Mouse (Mus musculus) neural tube, embryonic 11.5 days (tissue): ENCODE data around the gene Atp5g3. TPM values are rescaled to one million over a fixed set of nuclear protein-coding genes. Genes with fewer than 3 reads are reported as not detected.
A peak's percentile ranks its signal among the peaks of the same experiment; 100 is the strongest.

ENCODE experiments used
- ATAC-seq: fragments of 200-750 bp; cut with Nextera tagmentation; 2 replicates; pipeline ENCODE4 v1.8.0; 2017; ENCODE audit warnings: moderate number of reproducible peaks, mild to moderate bottlenecking, moderate TSS enrichment, moderate library complexity; ENCODE audit not compliant: insufficient read depth, low FRiP score, low TSS enrichment
- DNase-seq: peaks from one replicate; pipeline ENCODE4 v3.0.0-alpha.2; 2015; ENCODE audit warnings: low spot score
- H3K27ac ChIP-seq: fragments of 300-500 bp; sonication (generic); 2 replicates; pipeline ENCODE4 v1.5.1; 2014; ENCODE audit warnings: low read depth, mild to moderate bottlenecking, low read length
- H3K27me3 ChIP-seq: fragments of 300-500 bp; sonication (generic); 2 replicates; pipeline ENCODE4 v1.6.1; 2014; ENCODE audit warnings: mild to moderate bottlenecking, low read length, mixed read lengths; ENCODE audit not compliant: control insufficient read depth, insufficient read depth
- H3K36me3 ChIP-seq: fragments of 300-500 bp; sonication (generic); 2 replicates; pipeline ENCODE4 v1.6.1; 2014; ENCODE audit warnings: mild to moderate bottlenecking, low read length, moderate library complexity, mixed read lengths; ENCODE audit not compliant: control insufficient read depth, insufficient read depth
- H3K4me1 ChIP-seq: fragments of 300-500 bp; sonication (generic); 2 replicates; pipeline ENCODE4 v1.6.1; 2014; ENCODE audit warnings: low read length, mixed read lengths; ENCODE audit not compliant: control insufficient read depth, insufficient read depth
- H3K4me2 ChIP-seq: fragments of 300-500 bp; sonication (generic); 2 replicates; pipeline ENCODE4 v1.6.1; 2014; ENCODE audit warnings: low read depth, mild to moderate bottlenecking, moderate library complexity
- H3K4me3 ChIP-seq: fragments of 300-500 bp; sonication (generic); 2 replicates; pipeline ENCODE4 v1.5.1; 2014; ENCODE audit warnings: low read depth, low read length
- H3K9ac ChIP-seq: fragments of 300-500 bp; sonication (generic); 2 replicates; pipeline ENCODE4 v1.6.1; 2014; ENCODE audit warnings: mild to moderate bottlenecking, low read length
- H3K9me3 ChIP-seq: fragments of 300-500 bp; sonication (generic); 2 replicates; pipeline ENCODE4 v1.6.1; 2016; ENCODE audit warnings: low read length; ENCODE audit not compliant: control insufficient read depth
- WGBS: fragments of 180-500 bp; shearing (Covaris S2); extraction: QIAGEN DNeasy Blood & Tissue Kit; methylation state at CpG from one replicate; pipeline ENCODE4 v1.1.7; 2014; 5-methylcytosine and 5-hydroxymethylcytosine counted together
- polyA plus RNA-seq: library from polyadenylated mRNA; unstranded; fragments of >200 nt; fragmentation: Nextera tagmentation; extraction: Ambion mirVana; gene quantifications from 2 replicates; pipeline ENCODE4 v1.2.1, GENCODE M21; 2014

The Atp5g3 gene
- polyA plus RNA-seq, 1 experiment from 2014 or later = 875 TPM

DNA sequence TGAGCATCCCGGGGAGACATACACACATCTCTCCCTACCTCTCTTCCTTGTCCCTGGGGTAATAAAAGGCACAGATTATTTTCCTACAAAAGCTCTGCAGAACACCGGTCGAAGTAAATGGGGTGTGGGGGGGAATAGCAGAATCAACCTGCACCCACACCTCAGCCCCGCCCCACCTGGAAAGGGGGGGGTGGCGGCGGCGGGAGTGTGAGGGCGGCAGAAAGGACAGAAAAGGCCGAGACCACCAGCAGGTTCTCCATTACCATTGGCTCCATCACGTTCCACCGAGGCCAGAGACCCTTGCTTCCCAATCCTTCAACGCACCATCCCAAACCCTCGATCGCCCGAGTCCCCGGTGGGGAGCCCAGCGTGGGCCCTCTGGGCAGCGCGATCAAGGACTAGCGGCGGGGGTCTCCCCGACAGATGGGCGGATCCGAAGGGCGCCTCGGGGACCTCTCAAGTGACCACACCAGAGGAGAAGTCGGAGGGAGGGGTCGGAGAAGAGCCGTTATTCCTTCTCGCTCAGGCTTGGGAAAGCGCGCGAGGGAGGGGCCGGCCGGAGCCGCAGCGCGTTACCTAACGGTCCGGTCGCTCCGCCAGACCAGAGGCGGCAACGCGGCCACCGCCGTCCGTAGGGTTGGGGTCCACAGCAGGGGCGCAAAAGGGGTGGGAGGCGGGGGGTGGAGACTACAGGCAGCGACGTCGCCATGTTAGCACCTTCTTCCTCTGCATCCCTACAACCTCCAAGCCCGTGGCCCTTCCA is 19.2 kb downstream of the Atp5g3 start:
- DNase-seq (no peak), ATAC-seq (peak; percentile 64)
- Histone ChIP-seq H3K27me3 (no peaks in the 10 kb centered on the region), H3K4me2 (peak overlapping the region; percentile 66), H3K9ac (peak overlapping the region; percentile 86), H3K9me3 (no peaks in the 10 kb centered on the region), H3K4me3 (peak overlapping the region; percentile 92), H3K27ac (peak overlapping the region; percentile 83), H3K4me1 (no peaks in the 10 kb centered on the region), H3K36me3 (no peaks in the 10 kb centered on the region)
- WGBS = under 1% methylated on average over 46 of the region's 54 CpGs

DNA sequence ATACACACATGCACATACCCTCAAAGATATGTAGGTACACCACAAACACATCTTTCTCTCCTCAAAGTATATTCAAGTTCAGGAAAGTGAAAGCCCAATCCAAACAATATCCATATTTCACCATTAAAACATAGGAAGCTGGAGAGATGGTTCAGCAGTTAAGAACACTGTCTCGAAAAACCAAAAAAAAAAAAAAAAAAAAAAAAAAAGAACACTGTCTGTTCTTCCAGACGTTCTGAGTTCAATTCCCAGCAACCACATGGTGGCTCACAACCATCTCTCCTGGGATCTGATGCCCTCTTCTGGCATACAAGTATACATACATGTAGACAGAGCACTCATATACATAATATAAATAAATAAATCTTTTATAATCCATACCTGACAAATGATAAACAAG is 25.1 kb downstream of the Atp5g3 start:
- DNase-seq = no peak

DNA sequence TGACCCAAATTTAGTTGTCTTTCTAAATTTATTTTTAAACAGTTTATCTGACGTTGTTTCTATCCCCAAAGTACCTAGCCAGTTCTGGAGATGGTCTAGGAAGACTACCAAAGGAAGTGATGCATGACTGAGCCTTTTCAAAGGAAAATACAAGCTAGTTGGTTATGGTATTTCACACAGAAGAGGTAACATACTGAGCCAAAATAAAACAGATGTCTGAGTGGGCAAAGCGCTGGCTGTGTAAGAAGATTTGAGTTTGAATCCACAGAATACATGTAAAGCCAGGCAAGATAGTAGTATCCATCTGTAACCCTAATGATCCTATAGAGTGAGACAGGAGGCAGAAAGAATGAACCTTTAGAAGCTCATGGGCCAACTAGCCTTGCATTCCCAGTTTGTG is 33.2 kb downstream of the Atp5g3 start:
- Histone ChIP-seq H3K9me3 (no peaks in the 10 kb centered on the region), H3K27me3 (no peaks in the 10 kb centered on the region), H3K4me1 (no peaks in the 10 kb centered on the region), H3K9ac (no peak overlapping the region), H3K27ac (no peak overlapping the region), H3K36me3 (no peaks in the 10 kb centered on the region), H3K4me3 (no peak overlapping the region), H3K4me2 (no peak overlapping the region)
- 95% methylated on average over 2 of the region's 2 CpGs for WGBS
- DNase-seq (no peak), ATAC-seq (no peak)

More for the DNA sequence above, 25.1 kb downstream of the Atp5g3 start:
- WGBS = 86% methylated on average over 2 of the region's 2 CpGs
- H3K4me3 ChIP-seq = no peak overlapping the region
- no peaks in the 10 kb centered on the region for H3K27me3 ChIP-seq
- no peaks in the 10 kb centered on the region for H3K4me1 ChIP-seq
- no peaks in the 10 kb centered on the region for H3K36me3 ChIP-seq
- no peak overlapping the region for H3K9ac ChIP-seq
- ATAC-seq = no peak
- no peaks in the 10 kb centered on the region for H3K9me3 ChIP-seq
- H3K4me2 ChIP-seq = no peak overlapping the region
- H3K27ac ChIP-seq = no peak overlapping the region

DNA sequence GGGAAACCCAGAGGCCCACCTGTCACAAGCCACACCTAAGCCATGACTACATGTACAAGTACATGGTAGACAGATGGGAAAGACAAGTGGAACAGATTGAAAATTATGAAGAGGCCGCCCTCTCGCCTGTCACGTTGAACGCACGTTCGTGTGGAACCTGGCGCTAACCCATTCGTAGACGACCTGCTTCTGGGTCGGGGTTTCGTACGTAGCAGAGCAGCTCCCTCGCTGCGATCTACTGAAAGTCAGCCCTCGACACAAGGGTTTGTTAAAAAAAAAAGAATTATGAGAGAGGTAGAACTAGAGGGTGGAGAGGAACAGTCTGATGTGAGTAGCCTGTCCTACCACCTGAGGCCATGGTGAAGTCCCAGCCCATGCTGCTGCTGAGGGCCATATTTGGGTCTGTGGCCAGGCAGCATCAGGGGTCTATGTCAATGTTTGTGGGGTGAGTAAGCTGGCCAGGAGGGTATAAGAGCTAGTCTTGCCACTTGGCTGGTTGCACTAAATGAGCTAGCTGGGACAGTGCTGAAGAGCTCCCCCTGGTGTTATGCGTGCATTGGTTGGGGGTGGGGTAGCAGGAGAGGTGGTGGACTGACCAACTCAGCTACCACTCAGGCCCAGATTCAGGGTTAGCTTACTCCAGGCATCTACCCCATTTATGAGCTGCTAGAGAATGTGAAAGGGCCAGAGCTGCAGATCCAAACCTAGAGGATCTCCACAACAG is 43.2 kb downstream of the Atp5g3 start:
- 78% methylated on average over 16 of the region's 16 CpGs for WGBS
- Histone ChIP-seq H3K4me3 (no peak overlapping the region), H3K4me1 (no peaks in the 10 kb centered on the region), H3K36me3 (no peaks in the 10 kb centered on the region), H3K9ac (no peak overlapping the region), H3K27ac (no peak overlapping the region), H3K4me2 (no peak overlapping the region), H3K9me3 (no peaks in the 10 kb centered on the region), H3K27me3 (no peaks in the 10 kb centered on the region)
- peak; percentile 13 for DNase-seq
- no peak for ATAC-seq

DNA sequence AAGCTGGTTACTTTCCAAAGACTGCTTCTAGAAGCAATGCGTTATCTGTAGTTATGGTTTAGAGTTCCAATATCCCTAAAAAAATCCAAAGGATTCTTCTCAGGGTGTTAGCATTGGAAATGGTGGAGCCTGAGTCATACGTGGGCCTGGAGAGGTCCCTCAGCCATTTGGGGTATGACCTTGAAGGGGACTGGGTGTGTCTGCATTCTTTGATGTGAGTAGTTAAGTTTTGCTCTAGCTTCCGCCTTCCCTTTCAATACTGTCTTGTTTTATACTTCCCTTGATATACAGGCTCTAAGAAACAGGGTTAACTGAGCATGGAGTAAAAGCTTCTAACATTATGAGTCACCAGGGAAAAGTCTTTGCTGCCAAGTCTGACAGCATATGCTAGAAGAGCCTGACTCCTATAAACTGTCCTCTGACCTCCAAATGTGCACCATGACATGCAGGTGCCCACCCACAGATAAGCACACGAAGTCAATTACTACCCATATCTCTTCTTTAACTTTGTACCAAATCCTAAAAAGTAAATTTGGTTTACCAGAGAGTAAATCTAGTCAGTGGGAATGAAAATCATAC is 51.0 kb downstream of the Atp5g3 start:
- ATAC-seq (no peak), DNase-seq (no peak)
- no peaks in the 10 kb centered on the region for H3K36me3 ChIP-seq
- H3K27me3 ChIP-seq = no peaks in the 10 kb centered on the region
- H3K27ac ChIP-seq = no peak overlapping the region
- H3K4me3 ChIP-seq = no peak overlapping the region
- H3K4me1 ChIP-seq = no peaks in the 10 kb centered on the region
- H3K4me2 ChIP-seq = no peak overlapping the region
- no peak overlapping the region for H3K9ac ChIP-seq
- H3K9me3 ChIP-seq = no peaks in the 10 kb centered on the region
- 84% methylated on average over 4 of the region's 4 CpGs for WGBS

Other genes starting within 250 kb of the Atp5g3 start
- gene Chn1, start 136.0 kb downstream of the Atp5g3 start, polyA plus RNA-seq = 109 and 116 TPM in 2 replicates
- 83.8 and 84.5 TPM in 2 replicates for gene Atf2, start 18.7 kb downstream of the Atp5g3 start, polyA plus RNA-seq